Mouse (Mus musculus): ENCODE measurements around the gene Gsto2. TPM values are rescaled to one million over a fixed set of nuclear protein-coding genes. Genes with fewer than 3 reads are reported as not detected.

Gsto2 gene
- polyA plus RNA-seq, 1 experiment from 2014 or later, result 1.0 TPM

DNA sequence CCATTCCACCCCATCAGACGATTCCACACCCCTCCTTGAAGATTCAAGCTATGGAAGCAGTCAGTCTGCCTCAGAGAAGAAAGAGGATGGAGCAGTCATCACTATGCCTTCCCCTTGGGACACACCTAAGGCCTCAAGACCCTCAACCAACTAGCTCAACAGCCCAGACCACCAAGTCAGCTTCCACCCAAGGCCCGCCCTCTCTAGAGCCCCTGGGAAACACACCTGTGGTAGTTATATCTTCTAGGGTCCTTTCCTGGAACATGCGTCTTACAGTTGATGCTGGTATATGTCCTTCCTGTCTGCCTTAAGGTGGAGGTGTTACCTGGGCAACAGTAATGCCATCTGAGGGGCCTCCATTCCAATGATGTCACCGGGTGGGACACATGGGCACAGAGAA is 48.9 kb downstream of the Gsto2 start:
- 93% methylated on average over 4 of the region's 4 CpGs for WGBS
- H3K4me3 ChIP-seq (ENCODE audit: low read depth, low read length), result no peak overlapping the region
- no peak for DNase-seq (ENCODE audit: low spot score)

DNA sequence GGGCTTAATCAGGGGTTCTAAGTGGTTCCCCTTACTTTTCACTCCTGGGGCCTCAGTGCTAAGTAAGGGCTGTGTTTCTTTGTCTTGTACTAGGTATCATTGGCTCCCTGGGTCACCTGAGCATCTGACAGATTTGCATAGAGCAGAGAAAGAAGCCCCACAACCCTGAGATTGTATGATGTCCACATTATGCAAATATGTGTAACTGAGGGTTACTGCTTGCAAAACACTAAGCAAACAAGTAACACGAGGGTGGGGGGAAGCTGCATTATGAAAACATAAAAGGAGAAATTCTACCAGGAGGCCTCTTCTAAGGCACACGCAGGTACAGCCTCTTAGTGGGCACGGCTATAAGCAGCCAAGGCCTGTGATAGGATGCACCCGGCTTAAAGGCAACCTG is 49.9 kb downstream of the Gsto2 start:
- H3K36me3 ChIP-seq (ENCODE audit: control insufficient read depth, insufficient read depth, low read length), result 0 out of 2 replicates have a peak, but pooled peaks cover 8% of the 10 kb centered on the region
- H3K4me3 ChIP-seq (ENCODE audit: low read depth, low read length), result no peak overlapping the region
- no peak for DNase-seq (ENCODE audit: low spot score)
- H3K27me3 ChIP-seq (replicated peaks; ENCODE audit: control insufficient read depth, insufficient read depth, low read length), result no peaks in the 10 kb centered on the region
- H3K9ac ChIP-seq (ENCODE audit: low read length), result no peak overlapping the region
- no peak overlapping the region for H3K4me2 ChIP-seq (ENCODE audit: low read length)
- 79% methylated on average over 4 of the region's 4 CpGs for WGBS
- H3K27ac ChIP-seq (ENCODE audit: low read depth), result no peak overlapping the region
- peaks cover 24% of the 10 kb centered on the region for H3K4me1 ChIP-seq (replicated peaks; ENCODE audit: control insufficient read depth, insufficient read depth, low read length)
- no peak for ATAC-seq (replicated peaks; ENCODE audit: low FRiP score, low TSS enrichment, low read depth)
- H3K9me3 ChIP-seq (ENCODE audit: control insufficient read depth, low read length), result no peaks in the 10 kb centered on the region

More for the DNA sequence above, 48.9 kb downstream of the Gsto2 start:
- no peaks in the 10 kb centered on the region for H3K9me3 ChIP-seq (ENCODE audit: control insufficient read depth, low read length)
- H3K27ac ChIP-seq (ENCODE audit: low read depth), result no peak overlapping the region
- no peak overlapping the region for H3K4me2 ChIP-seq (ENCODE audit: low read length)
- H3K27me3 ChIP-seq (replicated peaks; ENCODE audit: control insufficient read depth, insufficient read depth, low read length), result no peaks in the 10 kb centered on the region
- no peak for ATAC-seq (replicated peaks; ENCODE audit: low FRiP score, low TSS enrichment, low read depth)
- peaks cover 29% of the 10 kb centered on the region for H3K4me1 ChIP-seq (replicated peaks; ENCODE audit: control insufficient read depth, insufficient read depth, low read length)
- no peak overlapping the region for H3K9ac ChIP-seq (ENCODE audit: low read length)
- H3K36me3 ChIP-seq (ENCODE audit: control insufficient read depth, insufficient read depth, low read length), result 0 out of 2 replicates have a peak, but pooled peaks cover 8% of the 10 kb centered on the region

GRCm38 (mm10) chr19:47917396-47917795 is 52.1 kb downstream of the Gsto2 start:
- H3K4me2 ChIP-seq (ENCODE audit: low read length), result peak overlapping the region; percentile 62
- 30% methylated on average over 4 of the region's 4 CpGs for WGBS
- H3K27me3 ChIP-seq (replicated peaks; ENCODE audit: control insufficient read depth, insufficient read depth, low read length), result no peaks in the 10 kb centered on the region
- H3K9me3 ChIP-seq (ENCODE audit: control insufficient read depth, low read length), result no peaks in the 10 kb centered on the region
- ATAC-seq (replicated peaks; ENCODE audit: low FRiP score, low TSS enrichment, low read depth) (no peak), DNase-seq (ENCODE audit: low spot score) (no peak)
- H3K9ac ChIP-seq (ENCODE audit: low read length), result no peak overlapping the region; the same call in 1 of the 2 replicates
- H3K4me1 ChIP-seq (replicated peaks; ENCODE audit: control insufficient read depth, insufficient read depth, low read length), result peaks cover 21% of the 10 kb centered on the region
- 0 out of 2 replicates have a peak overlapping the region, but pooled peaks have one; percentile 85 for H3K4me3 ChIP-seq (ENCODE audit: low read depth, low read length)
- H3K27ac ChIP-seq (ENCODE audit: low read depth), result no peak overlapping the region
- 0 out of 2 replicates have a peak, but pooled peaks cover 8% of the 10 kb centered on the region for H3K36me3 ChIP-seq (ENCODE audit: control insufficient read depth, insufficient read depth, low read length)

- H3K9me3 ChIP-seq (ENCODE audit: control insufficient read depth, low read length), result no peaks in the 10 kb centered on the region
- H3K27me3 ChIP-seq (replicated peaks; ENCODE audit: control insufficient read depth, insufficient read depth, low read length), result no peaks in the 10 kb centered on the region
- 18% methylated on average over 9 of the region's 9 CpGs for WGBS
- H3K4me3 ChIP-seq (ENCODE audit: low read depth, low read length), result peak overlapping the region; percentile 85
- peak overlapping the region; percentile 97; the same call in 1 of the 2 replicates for H3K27ac ChIP-seq (ENCODE audit: low read depth)
- ATAC-seq (replicated peaks; ENCODE audit: low FRiP score, low TSS enrichment, low read depth) (no peak), DNase-seq (ENCODE audit: low spot score) (no peak)
- peak overlapping the region; percentile 79 for H3K9ac ChIP-seq (ENCODE audit: low read length)
- peaks cover 21% of the 10 kb centered on the region for H3K4me1 ChIP-seq (replicated peaks; ENCODE audit: control insufficient read depth, insufficient read depth, low read length)
- H3K4me2 ChIP-seq (ENCODE audit: low read length), result peak overlapping the region; percentile 62
- 0 out of 2 replicates have a peak, but pooled peaks cover 8% of the 10 kb centered on the region for H3K36me3 ChIP-seq (ENCODE audit: control insufficient read depth, insufficient read depth, low read length)
Measured at GRCm38 (mm10) chr19:47918016-47918415, 52.7 kb downstream of the Gsto2 start.

- DNase-seq (ENCODE audit: low spot score) (no peak), ATAC-seq (replicated peaks; ENCODE audit: low FRiP score, low TSS enrichment, low read depth) (peak; percentile 33)
- H3K4me3 ChIP-seq (ENCODE audit: low read depth, low read length), result peak overlapping the region; percentile 85
- H3K27me3 ChIP-seq (replicated peaks; ENCODE audit: control insufficient read depth, insufficient read depth, low read length), result no peaks in the 10 kb centered on the region
- H3K36me3 ChIP-seq (ENCODE audit: control insufficient read depth, insufficient read depth, low read length), result 0 out of 2 replicates have a peak, but pooled peaks cover 8% of the 10 kb centered on the region
- under 1% methylated on average over 29 of the region's 29 CpGs for WGBS
- peak overlapping the region; percentile 97 for H3K27ac ChIP-seq (ENCODE audit: low read depth)
- H3K9ac ChIP-seq (ENCODE audit: low read length), result peak overlapping the region; percentile 79
- H3K9me3 ChIP-seq (ENCODE audit: control insufficient read depth, low read length), result no peaks in the 10 kb centered on the region
- H3K4me2 ChIP-seq (ENCODE audit: low read length), result peak overlapping the region; percentile 62
- peaks cover 21% of the 10 kb centered on the region for H3K4me1 ChIP-seq (replicated peaks; ENCODE audit: control insufficient read depth, insufficient read depth, low read length)
Measured at GRCm38 (mm10) chr19:47918455-47919101, 53.2 kb downstream of the Gsto2 start.

DNA sequence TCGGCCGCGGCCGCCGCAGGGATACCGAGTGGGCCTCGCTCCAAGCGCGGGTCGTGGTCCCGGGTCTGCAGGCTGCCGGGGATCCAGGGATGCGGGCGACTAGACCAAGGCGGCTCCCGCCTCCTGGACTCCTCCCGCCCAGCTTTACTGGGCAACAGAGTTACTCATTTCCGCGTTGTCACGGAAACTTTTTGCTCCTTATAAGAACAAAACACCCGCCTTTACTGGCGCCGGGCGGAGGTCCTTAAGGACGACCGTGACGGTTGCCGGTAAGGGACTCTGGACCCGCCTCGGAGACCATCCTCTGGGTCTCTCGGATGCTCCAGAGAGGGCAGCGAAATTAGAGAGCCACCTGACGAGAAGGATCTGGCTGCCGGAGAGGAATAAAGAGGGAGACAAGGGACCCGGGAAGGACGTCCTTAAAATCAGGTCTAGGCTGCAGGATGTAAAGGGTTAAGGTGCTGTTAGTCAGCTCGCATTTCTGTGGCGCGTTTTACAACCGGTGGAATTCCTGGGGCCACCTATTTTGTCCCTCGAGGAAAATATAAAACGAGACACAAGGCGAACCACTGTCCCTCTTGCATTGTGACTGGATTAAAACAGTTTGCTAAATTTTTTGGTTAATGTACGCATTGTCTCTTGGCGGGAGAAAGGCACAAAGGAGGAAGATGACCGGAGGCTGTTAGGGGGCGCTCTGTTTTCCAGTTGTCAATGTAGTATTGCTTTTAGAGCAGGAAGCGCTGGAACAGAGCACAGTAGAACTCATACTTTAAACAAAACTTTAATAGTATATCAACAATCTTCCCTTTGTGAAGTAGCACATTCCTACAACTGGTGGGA is 54.0 kb downstream of the Gsto2 start, which contains the start of the genes Cfap43 and Itprip:
TSS of gene Cfap43 (minus strand) at position 162 of the 840 bp plus-strand sequence.
TSS of gene Itprip (minus strand) at position 174 of the 840 bp plus-strand sequence.
- peak within 1 kb of the TSS; percentile 97 for H3K27ac ChIP-seq (ENCODE audit: low read depth)
- peak within 1 kb of the TSS; percentile 79 for H3K9ac ChIP-seq (ENCODE audit: low read length)
- ATAC-seq (replicated peaks; ENCODE audit: low FRiP score, low TSS enrichment, low read depth) (peak; percentile 76), DNase-seq (ENCODE audit: low spot score) (peak; percentile 96)
- no peaks in the 10 kb centered on the region for H3K9me3 ChIP-seq (ENCODE audit: control insufficient read depth, low read length)
- no peaks in the 10 kb centered on the region for H3K27me3 ChIP-seq (replicated peaks; ENCODE audit: control insufficient read depth, insufficient read depth, low read length)
- H3K4me3 ChIP-seq (ENCODE audit: low read depth, low read length), result peak within 1 kb of the TSS; percentile 85
- under 1% methylated on average over 48 of the region's 48 CpGs for WGBS
- H3K4me1 ChIP-seq (replicated peaks; ENCODE audit: control insufficient read depth, insufficient read depth, low read length), result peaks cover 21% of the 10 kb centered on the region
- 0 out of 2 replicates have a peak, but pooled peaks cover 5% of the 10 kb centered on the region for H3K36me3 ChIP-seq (ENCODE audit: control insufficient read depth, insufficient read depth, low read length)
- H3K4me2 ChIP-seq (ENCODE audit: low read length), result peak within 1 kb of the TSS; percentile 62

DNA sequence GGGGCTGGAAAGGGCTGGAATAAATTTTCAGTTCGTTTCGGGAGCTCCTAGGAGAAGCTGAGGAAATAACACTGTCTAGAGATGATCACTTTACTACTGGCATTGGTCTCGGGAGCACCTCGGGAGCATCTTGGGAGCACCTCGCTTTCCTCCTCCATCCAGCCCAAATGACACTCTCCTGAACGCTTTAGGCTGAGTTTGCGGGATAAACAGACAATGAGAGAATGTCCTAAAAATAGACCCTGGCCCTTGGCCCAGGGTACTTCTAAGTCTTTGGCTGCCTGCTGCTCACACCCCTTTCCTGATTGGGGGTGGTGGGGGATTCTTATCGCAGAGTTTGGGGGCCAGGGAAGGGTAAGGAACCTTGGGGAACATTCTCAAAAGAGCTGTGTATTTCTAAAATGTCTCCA is 54.6 kb downstream of the Gsto2 start:
- Histone ChIP-seq H3K4me3 (ENCODE audit: low read depth, low read length) (peak overlapping the region; percentile 85), H3K4me2 (ENCODE audit: low read length) (peak overlapping the region; percentile 62), H3K36me3 (ENCODE audit: control insufficient read depth, insufficient read depth, low read length) (no peaks in the 10 kb centered on the region), H3K4me1 (replicated peaks; ENCODE audit: control insufficient read depth, insufficient read depth, low read length) (peaks cover 21% of the 10 kb centered on the region), H3K27me3 (replicated peaks; ENCODE audit: control insufficient read depth, insufficient read depth, low read length) (no peaks in the 10 kb centered on the region), H3K27ac (ENCODE audit: low read depth) (peak overlapping the region; percentile 97), H3K9me3 (ENCODE audit: control insufficient read depth, low read length) (no peaks in the 10 kb centered on the region), H3K9ac (ENCODE audit: low read length) (peak overlapping the region; percentile 79)
- ATAC-seq (replicated peaks; ENCODE audit: low FRiP score, low TSS enrichment, low read depth), result no peak
- WGBS, result 1% methylated on average over 8 of the region's 8 CpGs
- DNase-seq (ENCODE audit: low spot score), result peak; percentile 80

- no peak overlapping the region for H3K4me3 ChIP-seq (ENCODE audit: low read depth, low read length)
- H3K4me2 ChIP-seq (ENCODE audit: low read length), result no peak overlapping the region
- no peaks in the 10 kb centered on the region for H3K36me3 ChIP-seq (ENCODE audit: control insufficient read depth, insufficient read depth, low read length)
- WGBS, result 75% methylated on average over 7 of the region's 7 CpGs
- ATAC-seq (replicated peaks; ENCODE audit: low FRiP score, low TSS enrichment, low read depth) (no peak), DNase-seq (ENCODE audit: low spot score) (no peak)
- H3K4me1 ChIP-seq (replicated peaks; ENCODE audit: control insufficient read depth, insufficient read depth, low read length), result no peaks in the 10 kb centered on the region
- H3K27me3 ChIP-seq (replicated peaks; ENCODE audit: control insufficient read depth, insufficient read depth, low read length), result no peaks in the 10 kb centered on the region
- no peak overlapping the region for H3K27ac ChIP-seq (ENCODE audit: low read depth)
- H3K9me3 ChIP-seq (ENCODE audit: control insufficient read depth, low read length), result no peaks in the 10 kb centered on the region
- no peak overlapping the region for H3K9ac ChIP-seq (ENCODE audit: low read length)
Measured at GRCm38 (mm10) chr19:47925819-47926218, 60.5 kb downstream of the Gsto2 start.

Data from intestine, embryonic 14.5 days (tissue).